Mouse (Mus musculus): ENCODE results near the gene Sec24a. TPM values are rescaled to one million over a fixed set of nuclear protein-coding genes. Genes with fewer than 3 reads are reported as not detected.
"Not testable (repeated sequence)": the region's sequence is repeated elsewhere in the genome, so short reads cannot be mapped to it uniquely, and the experiment has no call there.

The Sec24a gene
- polyA plus RNA-seq, 1 experiment from 2014 or later, result 17.7 TPM

- no peaks in the 10 kb centered on the region for H3K9me3 ChIP-seq (ENCODE audit: control insufficient read depth, low read length)
- no peak for DNase-seq (ENCODE audit: low spot score)
- H3K27ac ChIP-seq, result no peak overlapping the region
- no peak for ATAC-seq (ENCODE audit: low FRiP score)
- H3K27me3 ChIP-seq (ENCODE audit: control insufficient read depth, insufficient read depth, low read length), result no peaks in the 10 kb centered on the region
- WGBS, result 96% methylated on average over 7 of the region's 7 CpGs
- no peak overlapping the region for H3K4me2 ChIP-seq (replicated peaks)
- no peaks in the 10 kb centered on the region for H3K4me1 ChIP-seq (replicated peaks; ENCODE audit: control insufficient read depth, insufficient read depth, low read length)
- H3K9ac ChIP-seq, result no peak overlapping the region
- H3K36me3 ChIP-seq (replicated peaks; ENCODE audit: control insufficient read depth, insufficient read depth), result peaks cover 63% of the 10 kb centered on the region
- H3K4me3 ChIP-seq (replicated peaks; ENCODE audit: low read length), result no peak overlapping the region
Measured at GRCm38 (mm10) chr11:51790662-51791061, 27.2 kb upstream of the Sec24a start.

DNA sequence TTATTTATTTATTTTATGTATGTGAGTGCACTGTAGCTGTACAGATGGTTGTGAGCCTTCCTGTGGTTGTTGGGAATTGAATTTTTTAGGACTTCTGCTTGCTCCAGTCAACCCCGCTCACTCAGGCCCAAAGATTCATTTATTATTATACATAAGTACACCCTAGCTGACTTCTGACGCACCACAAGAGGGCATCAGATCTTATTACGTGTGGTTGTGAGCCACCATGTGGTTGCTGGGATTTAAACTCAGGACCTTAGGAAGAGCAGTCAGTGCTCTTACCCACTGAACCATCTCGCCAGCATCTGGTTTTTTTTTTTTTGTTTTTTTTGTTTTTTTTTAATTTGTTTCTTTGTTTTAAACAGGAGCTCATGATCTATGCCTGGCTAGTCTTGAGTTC, 26.3 kb upstream of the Sec24a start:
- not testable (repeated sequence) for H3K4me2 ChIP-seq (replicated peaks); H3K4me1 ChIP-seq (replicated peaks; ENCODE audit: control insufficient read depth, insufficient read depth, low read length); H3K27me3 ChIP-seq (ENCODE audit: control insufficient read depth, insufficient read depth, low read length); DNase-seq (ENCODE audit: low spot score); H3K27ac ChIP-seq; H3K4me3 ChIP-seq (replicated peaks; ENCODE audit: low read length); H3K9ac ChIP-seq; ATAC-seq (ENCODE audit: low FRiP score); H3K9me3 ChIP-seq (ENCODE audit: control insufficient read depth, low read length)
- peaks cover 69% of the 10 kb centered on the region for H3K36me3 ChIP-seq (replicated peaks; ENCODE audit: control insufficient read depth, insufficient read depth)
- WGBS, result 71% methylated on average over 4 of the region's 4 CpGs

DNA sequence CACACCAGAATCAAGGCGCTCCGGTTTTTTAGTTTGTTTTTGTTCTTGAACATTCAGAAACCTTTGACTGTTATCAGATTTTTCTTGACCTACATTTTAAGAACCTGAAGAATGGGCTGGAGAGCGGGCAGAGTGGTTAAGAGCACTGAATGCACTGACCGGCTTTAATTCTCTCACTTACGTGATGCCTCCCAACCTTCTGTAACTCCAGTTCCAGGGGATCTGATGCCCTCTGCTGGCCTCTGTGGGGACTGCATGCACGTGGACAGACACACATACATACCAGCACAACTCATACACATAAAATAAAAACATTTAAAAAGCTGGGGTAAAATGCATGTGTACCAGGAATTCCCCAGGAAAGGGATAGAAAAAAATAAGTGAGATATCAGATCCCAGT, 22.5 kb upstream of the Sec24a start:
- Histone ChIP-seq H3K27ac (no peak overlapping the region), H3K9me3 (ENCODE audit: control insufficient read depth, low read length) (no peaks in the 10 kb centered on the region), H3K36me3 (replicated peaks; ENCODE audit: control insufficient read depth, insufficient read depth) (peaks cover 80% of the 10 kb centered on the region), H3K4me2 (replicated peaks) (no peak overlapping the region), H3K4me3 (replicated peaks; ENCODE audit: low read length) (no peak overlapping the region), H3K4me1 (replicated peaks; ENCODE audit: control insufficient read depth, insufficient read depth, low read length) (no peaks in the 10 kb centered on the region), H3K27me3 (ENCODE audit: control insufficient read depth, insufficient read depth, low read length) (no peaks in the 10 kb centered on the region), H3K9ac (no peak overlapping the region)
- DNase-seq (ENCODE audit: low spot score) (no peak), ATAC-seq (ENCODE audit: low FRiP score) (no peak)
- 90% methylated on average over 6 of the region's 6 CpGs for WGBS

DNA sequence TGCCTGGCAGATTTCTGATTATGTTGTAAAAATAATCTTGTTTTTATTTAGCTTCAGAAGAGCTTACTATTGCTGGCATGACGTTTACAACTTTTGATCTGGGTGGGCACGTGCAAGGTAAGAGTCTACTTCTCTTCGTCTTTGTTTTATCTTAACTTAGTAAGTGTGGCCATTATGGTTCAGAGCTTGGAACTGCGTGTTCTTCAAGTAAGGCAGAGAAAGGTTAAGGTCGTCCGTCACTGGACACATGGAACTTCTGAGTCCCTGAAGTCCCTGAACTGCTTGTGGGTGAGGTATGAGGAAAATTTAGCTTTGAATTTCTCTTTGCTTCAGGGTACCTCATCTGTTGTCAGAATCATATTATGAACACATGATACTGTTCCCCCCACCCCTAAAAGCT, 19.3 kb upstream of the Sec24a start:
- Histone ChIP-seq H3K27me3 (ENCODE audit: control insufficient read depth, insufficient read depth, low read length) (no peaks in the 10 kb centered on the region), H3K36me3 (replicated peaks; ENCODE audit: control insufficient read depth, insufficient read depth) (peaks cover 72% of the 10 kb centered on the region), H3K27ac (no peak overlapping the region), H3K4me3 (replicated peaks; ENCODE audit: low read length) (no peak overlapping the region), H3K4me2 (replicated peaks) (no peak overlapping the region), H3K4me1 (replicated peaks; ENCODE audit: control insufficient read depth, insufficient read depth, low read length) (no peaks in the 10 kb centered on the region), H3K9me3 (ENCODE audit: control insufficient read depth, low read length) (no peaks in the 10 kb centered on the region), H3K9ac (no peak overlapping the region)
- DNase-seq (ENCODE audit: low spot score) (no peak), ATAC-seq (ENCODE audit: low FRiP score) (no peak)
- 95% methylated on average over 6 of the region's 6 CpGs for WGBS

DNA sequence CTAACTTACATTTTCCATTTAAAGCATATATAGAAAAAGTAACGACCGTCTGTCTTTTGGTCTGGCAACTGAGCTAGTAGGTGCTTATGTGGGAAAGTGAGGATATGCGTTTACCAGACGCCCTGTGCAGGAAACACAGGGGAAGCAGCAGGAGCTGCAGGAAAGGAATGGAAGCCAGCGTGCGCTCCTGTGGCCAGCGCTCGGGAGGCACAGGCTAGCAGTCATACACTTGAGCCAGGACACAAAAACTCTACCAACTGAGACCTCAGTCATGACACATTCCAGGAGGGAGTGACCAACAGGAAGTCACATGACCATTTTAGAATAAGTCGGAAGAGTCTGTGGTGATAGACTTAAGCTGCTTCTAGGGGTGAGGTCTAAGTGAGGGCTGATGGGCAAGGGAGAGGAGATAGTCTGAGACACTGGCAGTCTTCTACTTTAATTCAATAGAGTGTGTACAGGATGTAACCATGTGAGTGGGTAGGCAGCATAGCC, 17.4 kb upstream of the Sec24a start:
- Histone ChIP-seq H3K4me1 (replicated peaks; ENCODE audit: control insufficient read depth, insufficient read depth, low read length) (no peaks in the 10 kb centered on the region), H3K36me3 (replicated peaks; ENCODE audit: control insufficient read depth, insufficient read depth) (peaks cover 54% of the 10 kb centered on the region)
- no peak for ATAC-seq (ENCODE audit: low FRiP score)

GRCm38 (mm10) chr11:51777478-51777877, 14.0 kb upstream of the Sec24a start:
- DNase-seq (ENCODE audit: low spot score), result no peak
- H3K9me3 ChIP-seq (ENCODE audit: control insufficient read depth, low read length), result no peaks in the 10 kb centered on the region
- WGBS, result 95% methylated on average over 5 of the region's 5 CpGs

More for the DNA sequence above, 17.4 kb upstream of the Sec24a start:
- no peak overlapping the region for H3K27ac ChIP-seq
- no peak overlapping the region for H3K4me3 ChIP-seq (replicated peaks; ENCODE audit: low read length)
- H3K9me3 ChIP-seq (ENCODE audit: control insufficient read depth, low read length), result no peaks in the 10 kb centered on the region
- H3K27me3 ChIP-seq (ENCODE audit: control insufficient read depth, insufficient read depth, low read length), result no peaks in the 10 kb centered on the region
- H3K4me2 ChIP-seq (replicated peaks), result no peak overlapping the region
- no peak for DNase-seq (ENCODE audit: low spot score)
- WGBS, result 93% methylated on average over 9 of the region's 9 CpGs
- no peak overlapping the region for H3K9ac ChIP-seq

GRCm38 (mm10) chr11:51775507-51775906, 12.1 kb upstream of the Sec24a start:
- DNase-seq (ENCODE audit: low spot score) (no peak), ATAC-seq (ENCODE audit: low FRiP score) (no peak)
- H3K36me3 ChIP-seq (replicated peaks; ENCODE audit: control insufficient read depth, insufficient read depth), result peaks cover 10% of the 10 kb centered on the region
- WGBS, result 90% methylated on average over 3 of the region's 3 CpGs
- no peak overlapping the region for H3K4me3 ChIP-seq (replicated peaks; ENCODE audit: low read length)
- no peak overlapping the region for H3K27ac ChIP-seq
- H3K4me1 ChIP-seq (replicated peaks; ENCODE audit: control insufficient read depth, insufficient read depth, low read length), result no peaks in the 10 kb centered on the region
- H3K4me2 ChIP-seq (replicated peaks), result no peak overlapping the region
- no peak overlapping the region for H3K9ac ChIP-seq
- no peaks in the 10 kb centered on the region for H3K27me3 ChIP-seq (ENCODE audit: control insufficient read depth, insufficient read depth, low read length)
- H3K9me3 ChIP-seq (ENCODE audit: control insufficient read depth, low read length), result no peaks in the 10 kb centered on the region

More at GRCm38 (mm10) chr11:51777478-51777877, 14.0 kb upstream of the Sec24a start:
- Histone ChIP-seq H3K36me3 (replicated peaks; ENCODE audit: control insufficient read depth, insufficient read depth) (peaks cover 28% of the 10 kb centered on the region), H3K4me1 (replicated peaks; ENCODE audit: control insufficient read depth, insufficient read depth, low read length) (no peaks in the 10 kb centered on the region), H3K27ac (no peak overlapping the region), H3K27me3 (ENCODE audit: control insufficient read depth, insufficient read depth, low read length) (no peaks in the 10 kb centered on the region), H3K4me2 (replicated peaks) (no peak overlapping the region), H3K4me3 (replicated peaks; ENCODE audit: low read length) (no peak overlapping the region), H3K9ac (no peak overlapping the region)
- no peak for ATAC-seq (ENCODE audit: low FRiP score)

DNA sequence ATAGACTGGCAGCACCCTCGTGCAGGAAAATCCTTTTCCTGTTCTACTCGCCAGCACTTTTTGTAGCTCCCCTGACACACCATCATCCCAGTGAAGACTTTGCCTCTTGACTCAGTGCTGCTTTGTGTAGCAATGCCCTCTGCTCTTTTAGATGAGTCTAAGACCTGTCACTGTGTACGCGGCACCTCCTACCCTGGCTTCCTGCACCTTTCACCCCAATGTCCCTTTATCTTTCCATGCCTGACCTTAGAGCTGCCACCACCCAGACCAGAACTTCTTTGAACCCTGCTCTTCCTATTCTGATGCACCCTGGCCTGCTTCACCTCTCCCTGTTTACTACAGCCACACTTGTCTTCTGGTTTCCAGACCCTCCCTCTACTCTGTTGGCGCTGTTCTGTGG, 4.9 kb upstream of the Sec24a start:
- DNase-seq (ENCODE audit: low spot score), result no peak
- no peak overlapping the region for H3K4me2 ChIP-seq (replicated peaks)
- H3K27ac ChIP-seq, result no peak overlapping the region
- ATAC-seq (ENCODE audit: low FRiP score), result no peak
- H3K9ac ChIP-seq, result no peak overlapping the region
- no peaks in the 10 kb centered on the region for H3K27me3 ChIP-seq (ENCODE audit: control insufficient read depth, insufficient read depth, low read length)
- peaks cover 11% of the 10 kb centered on the region; the same call in 1 of the 2 replicates for H3K4me1 ChIP-seq (replicated peaks; ENCODE audit: control insufficient read depth, insufficient read depth, low read length)
- 85% methylated on average over 5 of the region's 5 CpGs for WGBS
- no peak overlapping the region for H3K4me3 ChIP-seq (replicated peaks; ENCODE audit: low read length)
- H3K36me3 ChIP-seq (replicated peaks; ENCODE audit: control insufficient read depth, insufficient read depth), result no peaks in the 10 kb centered on the region
- H3K9me3 ChIP-seq (ENCODE audit: control insufficient read depth, low read length), result no peaks in the 10 kb centered on the region

GRCm38 (mm10) chr11:51767579-51768220, 4.3 kb upstream of the Sec24a start:
- H3K36me3 ChIP-seq (replicated peaks; ENCODE audit: control insufficient read depth, insufficient read depth), result no peaks in the 10 kb centered on the region
- H3K9ac ChIP-seq, result no peak overlapping the region
- H3K27ac ChIP-seq, result no peak overlapping the region
- H3K4me3 ChIP-seq (replicated peaks; ENCODE audit: low read length), result no peak overlapping the region
- no peaks in the 10 kb centered on the region for H3K9me3 ChIP-seq (ENCODE audit: control insufficient read depth, low read length)
- ATAC-seq (ENCODE audit: low FRiP score) (no peak), DNase-seq (ENCODE audit: low spot score) (no peak)
- no peaks in the 10 kb centered on the region for H3K27me3 ChIP-seq (ENCODE audit: control insufficient read depth, insufficient read depth, low read length)
- no peak overlapping the region for H3K4me2 ChIP-seq (replicated peaks)
- WGBS, result 85% methylated on average over 8 of the region's 8 CpGs
- peaks cover 11% of the 10 kb centered on the region; the same call in 1 of the 2 replicates for H3K4me1 ChIP-seq (replicated peaks; ENCODE audit: control insufficient read depth, insufficient read depth, low read length)

All from hindbrain, embryonic 14.5 days (tissue).